Mouse (Mus musculus): Measurements from ENCODE around the gene Asnsd1. TPM values are rescaled to one million over a fixed set of nuclear protein-coding genes. Genes with fewer than 3 reads are reported as not detected.

The Asnsd1 gene
- polyA plus RNA-seq, 1 experiment from 2014 or later: 97.1 TPM

DNA sequence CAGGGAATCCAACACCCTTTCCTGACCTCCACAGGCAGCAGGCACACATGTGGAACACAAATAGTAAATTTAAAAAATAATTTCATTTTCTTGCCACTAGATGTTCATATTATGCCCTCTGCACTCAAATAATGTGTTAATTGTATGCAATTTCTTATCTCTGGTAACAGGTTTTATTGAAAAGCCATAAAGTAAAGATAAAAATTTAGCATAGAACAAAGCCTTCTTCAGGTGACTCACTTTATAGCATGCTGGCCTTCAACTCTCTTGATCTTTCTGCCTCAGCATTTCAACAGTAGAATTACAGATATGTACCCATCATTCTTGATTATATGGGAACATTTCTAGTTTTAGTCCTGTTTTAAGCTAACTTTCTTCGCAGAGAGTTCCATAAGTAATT, 28.3 kb downstream of the Asnsd1 start:
- Histone ChIP-seq H3K27ac (no peak overlapping the region), H3K27me3 (ENCODE audit: poor library complexity, severe bottlenecking) (no peaks in the 10 kb centered on the region), H3K4me3 (no peak overlapping the region), H3K36me3 (replicated peaks) (peaks cover 51% of the 10 kb centered on the region), H3K9me3 (no peaks in the 10 kb centered on the region), H3K4me1 (no peaks in the 10 kb centered on the region)
- no peak for DNase-seq (ENCODE audit: extremely low spot score, low spot score)
- WGBS: 97% methylated on average over 1 of the region's 1 CpGs

- Histone ChIP-seq H3K27me3 (ENCODE audit: poor library complexity, severe bottlenecking) (no peaks in the 10 kb centered on the region), H3K27ac (no peak overlapping the region), H3K4me3 (no peak overlapping the region), H3K36me3 (replicated peaks) (peaks cover 60% of the 10 kb centered on the region), H3K9me3 (no peaks in the 10 kb centered on the region), H3K4me1 (no peaks in the 10 kb centered on the region)
- no peak for DNase-seq (ENCODE audit: extremely low spot score, low spot score)
- 92% methylated on average over 5 of the region's 5 CpGs for WGBS
These were observed 29.3 kb downstream of the Asnsd1 start for GRCm38 (mm10) chr1:53323254-53323653.

DNA sequence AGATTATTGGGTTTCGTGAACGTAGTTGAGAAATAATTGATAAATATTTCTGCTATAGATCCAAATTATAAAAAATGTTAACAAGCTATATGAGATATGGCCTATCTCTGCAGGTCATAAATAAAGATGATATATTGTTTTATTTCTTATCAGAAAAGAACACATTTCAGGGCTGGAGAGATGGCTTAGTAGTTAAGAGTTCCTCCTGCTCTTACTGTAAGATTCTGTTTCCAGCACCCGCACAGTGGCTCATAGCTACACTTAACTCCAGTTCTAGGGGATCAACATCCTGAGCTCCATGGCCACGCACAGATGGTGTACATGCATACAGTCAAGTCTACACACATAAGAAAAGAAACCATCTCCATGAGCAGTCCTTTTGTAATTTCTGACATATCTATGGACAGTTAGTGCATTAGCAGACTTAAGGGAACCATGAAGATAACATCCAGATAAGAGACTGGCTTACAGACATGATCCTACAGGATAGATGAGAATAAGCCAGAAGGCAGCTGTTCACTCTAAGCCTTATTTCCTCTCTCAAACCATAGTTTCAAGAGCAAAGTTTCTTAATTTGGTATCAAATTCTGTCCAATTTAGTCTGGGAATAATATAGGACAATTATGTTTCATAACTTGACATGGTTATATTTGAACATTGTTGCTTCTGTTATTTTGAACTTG, 30.7 kb downstream of the Asnsd1 start:
- Histone ChIP-seq H3K27ac (no peak overlapping the region), H3K4me1 (no peaks in the 10 kb centered on the region), H3K36me3 (replicated peaks) (peaks cover 73% of the 10 kb centered on the region), H3K27me3 (ENCODE audit: poor library complexity, severe bottlenecking) (no peaks in the 10 kb centered on the region), H3K9me3 (no peaks in the 10 kb centered on the region), H3K4me3 (no peak overlapping the region)
- DNase-seq (ENCODE audit: extremely low spot score, low spot score): no peak
- 97% methylated on average over 4 of the region's 4 CpGs for WGBS

- DNase-seq (ENCODE audit: extremely low spot score, low spot score): peak; percentile 85
- Histone ChIP-seq H3K27ac (peak within 1 kb of the TSS; percentile 93), H3K4me3 (peak within 1 kb of the TSS; percentile 71), H3K36me3 (replicated peaks) (peaks cover 51% of the 10 kb centered on the region), H3K4me1 (peaks cover 9% of the 10 kb centered on the region), H3K27me3 (ENCODE audit: poor library complexity, severe bottlenecking) (no peaks in the 10 kb centered on the region), H3K9me3 (no peaks in the 10 kb centered on the region)
- 4% methylated on average over 27 of the region's 27 CpGs for WGBS
These were observed 39.3 kb downstream of the Asnsd1 start, which contains the start of gene Osgepl1 for GRCm38 (mm10) chr1:53312989-53313967. TSS of gene Osgepl1 (plus strand) at chr1:53313624.

DNA sequence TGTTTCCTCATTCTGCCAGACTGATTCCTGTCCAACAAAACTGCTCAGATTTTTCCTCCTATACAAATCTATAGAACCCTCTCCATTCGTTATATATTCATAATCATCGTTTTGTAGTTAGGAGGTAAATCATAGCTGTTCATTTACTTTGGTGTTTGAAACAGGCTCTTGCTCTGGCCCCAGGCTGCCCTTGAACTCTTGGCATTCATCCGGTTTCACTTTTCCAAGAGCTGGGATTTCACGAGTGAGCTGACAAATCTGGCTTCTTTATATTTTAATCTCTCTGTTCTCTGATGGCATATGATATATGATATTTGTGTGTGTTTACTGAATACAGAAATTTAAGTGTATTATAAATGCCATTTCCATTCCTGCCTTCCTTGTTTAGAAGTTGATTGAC, 52.0 kb downstream of the Asnsd1 start:
- Histone ChIP-seq H3K27me3 (ENCODE audit: poor library complexity, severe bottlenecking) (no peaks in the 10 kb centered on the region), H3K4me1 (peaks cover 15% of the 10 kb centered on the region), H3K36me3 (replicated peaks) (peaks cover 60% of the 10 kb centered on the region), H3K4me3 (no peak overlapping the region), H3K9me3 (no peaks in the 10 kb centered on the region), H3K27ac (no peak overlapping the region)
- DNase-seq (ENCODE audit: extremely low spot score, low spot score): no peak
- WGBS: 92% methylated on average over 4 of the region's 4 CpGs

DNA sequence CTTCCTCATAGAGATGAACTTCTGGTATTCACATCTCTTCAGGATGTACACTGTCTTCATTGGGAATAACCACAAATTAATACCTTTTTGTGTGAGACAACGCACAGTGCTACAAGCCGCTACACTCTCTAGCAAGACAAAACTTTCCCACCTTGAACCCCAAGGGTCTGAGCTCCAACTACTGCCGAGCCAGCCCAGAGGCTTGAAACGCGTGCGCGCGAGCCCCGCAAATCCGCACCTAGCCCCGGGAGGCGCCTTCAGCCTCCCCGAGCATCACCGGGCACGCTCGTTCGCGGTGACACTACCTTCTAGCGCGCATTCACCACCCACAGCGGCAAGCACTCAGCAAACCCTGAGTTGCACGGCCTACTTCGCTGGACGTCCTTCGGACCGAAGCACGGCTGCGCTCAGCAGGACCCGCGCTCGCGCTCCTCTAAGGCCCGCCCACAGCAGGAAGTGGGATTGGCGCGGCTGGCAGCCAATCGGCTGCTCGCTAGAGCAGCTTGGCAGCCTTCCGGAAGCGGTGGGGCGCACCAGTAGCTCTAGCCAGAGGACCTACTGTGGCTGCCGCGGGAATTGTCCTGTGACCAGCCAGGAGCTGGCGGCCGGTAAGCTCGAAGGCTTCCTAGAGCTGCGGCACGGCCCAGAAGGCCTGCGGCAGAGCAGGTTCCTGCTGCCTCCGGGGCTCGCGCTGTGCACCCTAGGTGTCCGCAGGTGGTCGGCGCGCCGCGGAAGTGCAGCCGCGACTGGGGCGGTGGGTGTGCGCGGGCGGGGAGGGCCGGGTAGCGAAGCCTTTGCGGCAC, 55.8 kb downstream of the Asnsd1 start, which contains the start of the genes Pms1, Ormdl1 and Gm28778:
Pms1 (minus strand) TSS at position 438 of the 803 bp plus-strand sequence.
Ormdl1 (plus strand) TSS at position 515 of the 803 bp plus-strand sequence.
Gm28778 (plus strand) TSS at position 531 of the 803 bp plus-strand sequence.
- H3K4me3 ChIP-seq: peak within 1 kb of the TSS; percentile 85
- peak within 1 kb of the TSS; percentile 96 for H3K27ac ChIP-seq
- under 1% methylated on average over 66 of the region's 66 CpGs for WGBS
- H3K27me3 ChIP-seq (ENCODE audit: poor library complexity, severe bottlenecking): no peaks in the 10 kb centered on the region
- peaks cover 15% of the 10 kb centered on the region for H3K4me1 ChIP-seq
- peak; percentile 92 for DNase-seq (ENCODE audit: extremely low spot score, low spot score)
- no peaks in the 10 kb centered on the region for H3K9me3 ChIP-seq
- H3K36me3 ChIP-seq (replicated peaks): peaks cover 36% of the 10 kb centered on the region

Other genes starting within 250 kb of the Asnsd1 start
- not detected in 2 replicates for gene 1700019A02Rik, start 165.1 kb downstream of the Asnsd1 start, polyA plus RNA-seq (2016; fragmentation: Nextera tagmentation; extraction: Ambion mirVana)
- gene Pms1, start 55.7 kb downstream of the Asnsd1 start, polyA plus RNA-seq (2016; fragmentation: Nextera tagmentation; extraction: Ambion mirVana): 29.4 and 30.1 TPM in 2 replicates
- 88.4 and 92.5 TPM in 2 replicates for gene Ormdl1, start 55.7 kb downstream of the Asnsd1 start, polyA plus RNA-seq (2016; fragmentation: Nextera tagmentation; extraction: Ambion mirVana)
- not detected in 2 replicates for gene Gm28778, start 55.6 kb downstream of the Asnsd1 start, polyA plus RNA-seq (2016; fragmentation: Nextera tagmentation; extraction: Ambion mirVana)
- 33.8 and 34.1 TPM in 2 replicates for gene Osgepl1, start 39.1 kb downstream of the Asnsd1 start, polyA plus RNA-seq (2016; fragmentation: Nextera tagmentation; extraction: Ambion mirVana)
- gene Asdurf, start 133 bp downstream of the Asnsd1 start, polyA plus RNA-seq (2016; fragmentation: Nextera tagmentation; extraction: Ambion mirVana): not detected in 2 replicates
- gene Gm28551, start 85 bp downstream of the Asnsd1 start, polyA plus RNA-seq (2016; fragmentation: Nextera tagmentation; extraction: Ambion mirVana): 1.1 and 1.2 TPM in 2 replicates